Mouse (Mus musculus): ENCODE measurements around the gene Nfia.

The Nfia gene

DNA sequence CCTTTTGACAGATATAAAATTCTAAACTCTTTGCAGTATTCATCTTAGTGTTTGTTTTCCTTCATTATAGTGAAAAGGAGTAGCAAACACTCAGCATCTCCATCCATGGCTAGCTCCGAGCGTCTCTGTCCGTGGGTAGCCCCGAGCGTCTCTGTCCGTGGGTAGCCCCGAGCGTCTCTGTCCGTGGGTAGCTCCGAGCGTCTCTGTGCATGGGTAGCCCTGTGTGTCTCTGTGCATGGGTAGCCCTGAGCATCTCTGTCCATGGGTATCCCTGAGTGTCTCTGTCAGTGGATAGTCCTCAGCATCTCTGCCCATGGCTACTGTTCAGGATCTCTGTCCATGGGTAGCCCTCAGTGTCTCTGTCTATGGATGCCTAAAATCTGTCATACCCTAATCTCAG lies 140.0 kb downstream of the Nfia start:
- DNase-seq (ENCODE audit: low spot score) = no peak

DNA sequence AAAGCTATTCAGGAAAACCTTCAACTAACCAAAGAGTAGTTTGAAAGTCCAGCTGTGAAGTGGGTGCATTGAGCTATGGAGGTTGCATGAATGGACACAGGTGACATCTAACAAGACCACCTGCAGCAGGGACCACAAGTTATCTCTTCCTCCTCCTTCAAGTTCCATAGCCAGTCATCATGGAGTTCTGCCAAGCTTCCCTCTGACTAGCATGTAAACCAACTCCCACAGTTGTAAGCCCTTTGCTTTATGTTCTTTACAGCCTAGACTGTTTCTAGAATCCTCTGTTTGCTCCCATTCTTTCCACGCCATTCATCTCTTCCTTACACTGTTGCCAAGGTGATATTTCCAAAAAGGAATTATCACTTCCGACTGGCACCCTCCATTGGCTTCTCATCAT lies 141.8 kb downstream of the Nfia start:
- DNase-seq (ENCODE audit: low spot score) = no peak

DNA sequence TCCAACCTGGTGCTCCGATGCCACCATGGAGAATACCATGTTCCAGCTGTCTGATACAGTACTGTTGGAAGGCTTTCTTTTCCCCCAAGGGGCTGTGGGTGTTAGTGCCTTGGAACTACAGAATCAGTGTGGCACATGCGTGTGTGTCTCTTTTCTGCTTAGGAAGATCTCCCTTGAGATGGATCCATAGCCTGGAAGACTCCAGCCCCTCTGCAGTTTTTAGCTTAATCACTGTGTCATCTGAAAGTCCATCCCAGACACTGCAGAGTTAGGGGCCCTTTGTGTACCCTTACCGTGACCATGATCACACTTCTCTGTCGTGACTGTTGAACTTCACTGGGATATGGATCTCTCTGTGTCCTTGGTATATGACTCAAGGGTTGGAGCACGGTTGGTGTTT lies 142.2 kb downstream of the Nfia start:
- DNase-seq (ENCODE audit: low spot score) = no peak

DNA sequence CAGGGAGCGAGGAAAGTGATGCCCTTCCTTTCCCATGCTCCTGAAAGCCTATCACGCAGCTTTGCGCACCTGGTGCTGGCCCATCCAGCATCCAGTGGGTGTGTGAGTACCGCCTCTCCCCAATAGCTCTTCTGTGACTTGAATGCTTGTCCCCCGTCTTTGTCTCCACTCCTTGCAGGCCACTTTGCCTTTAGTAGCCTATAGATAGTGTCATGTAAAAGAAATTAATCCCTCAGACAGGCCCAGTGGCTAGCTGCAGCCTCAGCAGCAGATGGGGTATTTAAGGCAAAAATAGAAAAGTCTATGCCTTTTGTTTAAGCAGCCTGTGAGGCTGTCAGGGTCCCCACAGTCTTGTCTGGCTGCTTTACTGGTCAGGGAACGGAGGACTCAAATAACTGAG lies 145.0 kb downstream of the Nfia start:
- no peak for DNase-seq (ENCODE audit: low spot score)

DNA sequence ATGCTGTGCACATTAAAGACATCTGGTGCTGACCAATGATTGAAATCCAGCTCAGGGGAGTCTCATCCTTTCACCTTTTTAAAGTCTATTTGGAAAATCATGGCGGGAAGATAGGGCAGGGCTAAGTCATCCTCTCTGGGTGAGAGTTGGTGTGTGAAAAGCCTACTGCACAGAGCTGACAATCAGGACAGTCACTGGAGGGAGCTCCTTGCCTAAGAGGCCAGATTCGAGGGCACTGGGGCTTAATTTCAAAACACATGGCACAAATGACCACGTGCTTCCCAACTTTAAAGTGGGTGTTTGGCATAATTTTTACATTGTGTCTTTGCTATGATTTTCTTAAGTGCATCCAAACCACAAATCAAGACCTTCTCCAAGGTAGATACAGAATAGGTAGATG lies 146.1 kb downstream of the Nfia start:
- DNase-seq (ENCODE audit: low spot score) = no peak

DNA sequence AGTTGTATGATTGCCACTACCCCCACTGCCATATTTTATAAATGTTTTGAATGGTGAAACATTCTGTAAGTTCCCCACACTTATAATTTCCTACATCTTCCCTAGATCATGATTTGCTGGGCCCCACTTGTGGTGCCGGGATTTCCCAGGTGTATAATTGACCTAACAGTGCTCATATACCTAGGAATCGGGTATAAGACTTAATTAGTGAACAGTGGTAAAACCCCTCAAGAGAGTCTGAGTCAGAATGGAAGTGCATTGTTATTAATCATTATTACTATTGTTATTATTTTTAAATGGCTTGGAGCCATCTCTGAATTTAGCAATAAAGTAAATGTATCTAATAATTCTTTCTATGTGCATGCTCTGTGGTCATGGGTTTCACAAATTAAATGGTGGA lies 147.2 kb downstream of the Nfia start:
- no peak for DNase-seq (ENCODE audit: low spot score)

DNA sequence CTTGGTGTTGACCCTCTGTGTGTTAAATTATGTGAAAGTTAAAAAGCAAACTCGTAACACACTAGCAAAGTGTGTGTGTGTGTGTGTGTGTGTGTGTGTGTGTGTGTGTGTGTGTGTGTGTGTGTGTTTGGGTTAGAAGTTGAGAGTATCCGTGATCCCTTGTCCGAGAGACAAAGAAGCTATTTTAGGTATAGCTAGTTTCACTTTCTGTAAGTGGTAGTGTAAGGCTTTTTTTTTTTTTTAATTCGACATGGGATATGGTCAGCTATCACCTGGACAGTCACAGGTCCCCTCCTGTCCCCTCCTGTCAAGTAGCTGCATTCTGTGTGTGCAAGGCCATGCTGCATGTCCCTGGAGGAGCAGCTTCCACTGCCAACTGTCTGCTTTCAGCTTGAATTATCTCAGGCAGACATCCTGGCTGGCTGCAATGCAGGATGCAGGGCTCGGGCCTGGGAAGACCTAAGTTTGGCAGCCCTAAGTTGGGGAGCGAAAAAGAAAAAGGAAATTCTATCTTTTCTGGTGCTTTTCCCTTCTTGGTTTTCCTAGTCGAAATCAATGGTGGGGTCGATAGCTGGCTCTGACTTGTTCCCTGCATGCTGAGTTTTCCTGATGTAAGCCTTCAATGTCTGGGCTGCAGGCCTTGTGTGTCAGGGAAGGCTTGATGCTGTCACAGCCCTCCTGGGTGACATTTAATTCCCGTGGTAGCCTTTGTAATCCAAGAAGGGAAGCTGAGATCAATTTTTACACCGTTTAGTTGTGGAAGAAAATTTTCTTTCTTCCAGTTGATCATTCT lies 147.9 kb downstream of the Nfia start:
- no peak for DNase-seq (ENCODE audit: low spot score)

DNA sequence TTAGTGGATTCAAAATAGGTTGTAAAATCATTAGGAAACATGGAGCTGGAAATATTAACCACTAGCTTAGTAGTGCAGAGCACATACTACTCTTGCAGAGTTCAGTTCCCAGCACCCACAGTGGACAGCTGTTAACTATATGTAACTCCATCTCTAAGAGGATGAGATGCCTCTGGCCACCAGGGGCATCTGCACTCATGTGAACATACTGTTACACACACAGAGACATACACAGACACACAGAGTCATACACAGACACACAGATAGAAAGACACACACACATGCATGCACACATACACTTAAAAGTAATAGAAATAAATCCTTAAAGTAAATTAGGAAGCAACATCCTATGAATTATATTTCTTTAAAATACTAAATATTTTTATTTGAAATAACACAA lies 149.1 kb downstream of the Nfia start:
- DNase-seq (ENCODE audit: low spot score) = no peak

DNA sequence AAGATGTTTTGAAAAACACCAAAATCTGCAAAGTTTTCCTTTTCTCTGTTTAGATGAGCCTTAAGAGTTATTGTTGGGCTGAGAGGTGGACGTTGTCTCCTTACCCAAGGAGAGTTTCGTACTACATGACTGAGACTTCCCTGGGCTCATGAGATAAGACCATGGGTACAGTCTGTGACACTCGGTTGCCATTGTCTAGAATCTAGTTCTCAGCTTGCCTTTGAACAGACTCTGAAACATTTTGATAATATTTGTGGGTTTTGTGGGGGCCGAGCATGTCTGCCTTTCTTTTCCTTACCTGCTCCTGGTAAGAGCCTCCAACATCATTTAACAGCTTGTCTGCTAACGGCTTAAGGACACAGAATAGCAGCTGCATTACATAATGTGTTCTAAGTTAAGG lies 150.7 kb downstream of the Nfia start:
- DNase-seq (ENCODE audit: low spot score) = peak; percentile 44

DNA sequence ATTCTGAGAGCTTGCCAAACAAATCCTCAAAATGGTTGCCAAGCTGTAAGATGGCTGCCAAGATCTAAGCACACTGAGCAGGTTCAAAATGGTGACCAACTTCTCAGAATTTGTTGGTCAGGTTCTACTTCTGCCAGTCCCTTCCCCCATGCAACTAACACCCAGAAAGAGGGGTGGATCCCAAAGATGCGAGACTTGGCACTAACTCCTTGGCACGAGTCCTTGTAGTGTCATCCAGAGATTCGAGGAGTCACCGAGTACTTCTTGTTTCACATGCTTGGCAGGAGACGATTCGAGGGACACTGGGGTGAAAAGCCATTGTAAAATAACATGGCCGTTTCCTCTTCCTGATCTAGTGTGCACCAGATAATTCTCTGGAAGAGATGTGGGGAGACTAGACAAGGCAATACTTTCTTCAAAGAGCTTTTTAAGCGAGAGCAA lies 151.4 kb downstream of the Nfia start:
- no peak for DNase-seq (ENCODE audit: low spot score)

DNA sequence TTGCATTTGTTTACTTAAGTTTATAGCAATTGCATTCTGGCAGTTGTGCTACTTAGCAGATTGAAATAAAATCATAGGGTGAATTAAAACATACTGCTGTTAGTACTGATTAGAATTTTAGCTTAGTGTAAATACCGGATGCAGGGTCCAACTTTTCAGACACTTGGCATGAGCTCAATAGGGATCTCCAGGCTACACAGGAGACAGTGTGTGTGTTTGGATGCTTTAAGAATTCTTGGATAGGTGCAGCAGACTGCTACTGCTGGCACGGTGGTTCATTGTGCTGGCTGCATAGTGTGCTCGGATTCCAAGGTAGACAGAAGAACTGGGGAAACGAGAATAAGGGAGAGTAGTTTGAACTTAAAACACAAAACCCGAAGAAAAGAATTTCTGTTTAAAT lies 151.9 kb downstream of the Nfia start:
- no peak for DNase-seq (ENCODE audit: low spot score)

DNA sequence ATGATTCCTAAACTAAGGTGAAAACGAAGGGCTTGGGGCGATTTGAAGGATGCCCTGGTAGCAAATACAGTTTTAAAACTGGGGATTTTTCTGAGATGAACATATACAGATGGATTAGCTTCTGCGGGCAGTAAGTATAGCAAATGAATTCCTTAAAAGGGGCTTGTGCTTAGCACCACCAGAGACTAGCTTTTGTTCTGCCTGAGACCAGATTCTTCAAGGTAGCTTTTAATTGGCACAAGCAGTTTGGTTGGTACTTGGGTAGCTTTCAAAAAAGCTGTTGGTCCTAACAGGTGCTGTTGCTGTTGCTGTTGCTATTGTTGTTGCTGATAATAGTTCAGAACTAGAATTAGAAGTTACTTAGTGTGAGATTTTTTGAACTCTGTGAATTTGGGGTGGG lies 152.3 kb downstream of the Nfia start:
- no peak for DNase-seq (ENCODE audit: low spot score)

DNA sequence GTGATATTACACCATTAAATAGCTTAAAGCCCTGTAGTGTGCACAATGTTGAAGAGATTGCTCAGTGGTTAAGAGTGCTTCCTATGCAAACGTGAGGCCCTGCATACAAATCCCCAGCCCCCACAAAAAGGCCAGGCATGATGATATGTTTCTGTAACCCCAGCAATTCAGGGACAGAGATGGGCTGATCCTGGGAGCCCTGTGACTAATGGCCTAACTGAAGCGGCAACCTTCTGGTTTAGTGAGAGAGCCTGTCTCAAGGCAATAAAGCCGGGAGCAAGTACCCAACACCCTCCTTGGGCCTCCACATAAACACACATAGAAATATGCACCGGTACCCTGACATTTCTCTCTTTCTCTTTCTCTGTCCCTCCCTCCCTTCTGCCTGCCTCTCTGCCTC lies 153.1 kb downstream of the Nfia start:
- DNase-seq (ENCODE audit: low spot score) = no peak

DNA sequence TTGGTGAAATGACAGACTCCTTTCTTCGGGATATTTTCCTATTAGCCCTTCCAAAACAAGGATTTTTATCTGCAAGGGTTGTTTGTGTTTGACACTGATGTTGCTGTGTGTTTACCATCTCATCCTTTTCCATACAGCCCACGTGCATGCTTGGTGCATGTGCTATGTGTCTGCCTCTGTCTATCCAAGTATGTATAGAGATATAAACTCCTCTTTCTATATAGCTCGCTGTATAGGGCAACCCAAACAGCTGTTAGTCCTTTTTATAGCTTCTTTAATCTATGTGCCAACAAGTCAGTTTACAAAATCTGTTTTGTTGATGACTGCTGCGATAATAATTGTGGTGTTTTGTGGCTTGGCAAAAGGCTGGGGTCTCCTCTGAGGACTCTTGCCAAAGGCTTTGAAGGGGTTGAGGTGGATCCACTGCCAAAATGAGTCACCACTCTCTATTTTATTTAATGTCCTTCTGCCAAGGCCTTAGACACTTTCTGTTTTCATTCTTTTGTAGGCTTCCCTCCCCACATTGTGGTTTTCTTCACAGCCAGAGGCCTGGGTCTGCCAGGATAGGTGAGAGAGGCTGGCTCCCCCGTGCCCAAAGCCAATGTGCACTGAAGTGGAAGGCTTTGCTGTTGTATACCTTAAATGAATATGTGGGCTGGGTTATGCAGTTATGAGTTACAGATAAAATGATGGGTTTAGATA lies 154.2 kb downstream of the Nfia start:
- no peak for DNase-seq (ENCODE audit: low spot score)

DNA sequence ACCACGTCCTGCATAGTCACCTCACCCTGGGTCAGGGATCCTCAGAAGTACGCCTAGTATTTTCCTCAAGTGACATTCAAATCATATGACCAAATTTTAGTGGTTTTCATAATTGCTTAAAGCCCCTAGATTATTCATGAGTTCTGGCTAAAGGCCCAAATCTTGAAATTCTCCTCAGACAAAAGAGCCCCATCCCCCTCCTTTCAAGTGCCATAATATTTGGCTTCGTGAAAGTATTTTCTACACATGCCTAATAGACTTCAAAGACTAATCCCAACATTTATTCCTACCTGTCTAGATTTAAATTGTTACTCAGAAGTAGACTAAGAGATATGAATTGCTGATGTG lies 154.7 kb downstream of the Nfia start:
- no peak for DNase-seq (ENCODE audit: low spot score)

DNA sequence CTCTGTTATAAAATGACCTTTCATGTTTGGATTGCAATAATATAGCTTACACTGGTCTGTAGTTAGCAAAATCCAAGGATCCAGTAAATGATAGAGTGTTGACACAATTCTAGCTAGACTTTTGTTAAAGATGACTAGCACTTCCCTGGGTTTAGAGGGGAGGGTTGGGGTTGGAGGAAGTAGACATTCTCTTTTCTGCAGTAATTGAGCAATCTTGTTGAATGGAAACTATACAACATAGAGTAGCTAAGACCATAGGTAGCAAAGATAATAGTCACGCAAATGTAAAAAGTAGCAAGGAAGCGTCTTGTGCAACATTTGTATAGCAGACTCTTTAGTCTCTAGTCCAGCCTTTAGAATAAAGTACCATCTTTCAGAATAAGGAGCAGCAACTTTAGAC lies 163.8 kb downstream of the Nfia start:
- no peak for DNase-seq (ENCODE audit: low spot score)

DNA sequence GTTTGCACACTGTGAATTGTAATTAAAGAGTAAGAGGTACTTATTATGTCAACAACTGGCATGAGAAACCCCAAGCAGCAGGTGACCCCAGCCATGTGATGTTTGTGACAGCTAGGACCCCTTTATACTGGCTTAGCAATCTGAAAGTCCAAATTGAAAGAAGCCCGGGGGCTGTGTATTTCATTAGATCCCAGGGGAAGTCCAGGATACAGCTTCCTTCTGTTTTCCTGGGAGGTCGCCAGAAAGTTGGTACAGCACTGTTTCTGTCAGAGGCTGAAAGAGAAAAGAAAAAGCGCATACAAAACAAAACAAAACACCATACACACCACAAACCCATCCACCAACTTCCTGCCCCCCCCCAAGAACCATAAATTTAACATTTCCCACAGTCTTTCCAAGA lies 164.4 kb downstream of the Nfia start:
- DNase-seq (ENCODE audit: low spot score) = no peak

DNA sequence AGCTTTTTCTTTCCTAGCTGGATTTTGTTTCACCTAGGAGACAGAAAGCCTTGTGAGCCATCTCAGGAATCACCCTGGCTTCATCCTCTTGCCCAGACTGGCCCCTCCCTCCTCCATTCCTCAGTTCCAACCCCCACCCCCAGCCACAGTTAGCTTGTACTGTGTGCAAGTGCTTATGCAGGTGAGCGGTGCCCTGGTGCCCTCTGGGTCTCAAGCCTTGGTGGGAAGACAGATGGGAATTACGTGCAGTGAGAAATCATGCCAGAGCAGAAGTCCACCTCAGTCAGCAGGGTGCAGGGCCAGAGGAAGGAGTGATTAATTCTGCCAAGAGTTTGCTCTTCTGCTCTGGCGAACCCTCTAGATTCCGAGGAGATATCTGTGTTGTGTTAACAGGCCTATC lies 167.0 kb downstream of the Nfia start:
- no peak for DNase-seq (ENCODE audit: low spot score)

DNA sequence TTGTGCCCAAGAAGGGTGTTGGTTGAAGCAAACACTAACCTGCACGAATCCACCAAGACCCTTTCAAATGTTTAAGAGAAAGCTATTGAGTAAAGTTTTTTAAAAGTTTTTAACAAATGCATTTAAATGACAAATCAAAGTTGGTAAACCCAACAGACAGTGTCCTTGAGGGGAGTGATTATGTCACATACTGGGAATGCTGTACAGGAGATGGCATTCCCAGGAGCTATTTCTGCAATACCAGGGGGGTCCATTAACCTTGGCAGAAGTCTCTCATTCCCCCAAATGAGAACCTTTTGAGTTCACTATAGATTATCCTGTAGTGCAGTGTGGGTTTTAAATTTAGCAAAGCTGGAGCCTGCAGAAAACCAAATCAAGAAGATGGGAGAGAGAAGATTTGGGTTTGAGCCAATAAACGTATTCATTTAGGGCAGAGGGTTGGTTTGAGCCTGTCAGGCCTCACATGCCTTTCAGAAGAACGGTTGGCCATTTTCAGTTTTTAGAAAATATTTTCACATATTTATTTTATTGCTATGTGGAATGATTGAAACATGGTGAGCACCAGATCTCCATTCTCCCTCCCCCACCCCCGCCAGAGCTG lies 167.5 kb downstream of the Nfia start:
- DNase-seq (ENCODE audit: low spot score) = no peak

DNA sequence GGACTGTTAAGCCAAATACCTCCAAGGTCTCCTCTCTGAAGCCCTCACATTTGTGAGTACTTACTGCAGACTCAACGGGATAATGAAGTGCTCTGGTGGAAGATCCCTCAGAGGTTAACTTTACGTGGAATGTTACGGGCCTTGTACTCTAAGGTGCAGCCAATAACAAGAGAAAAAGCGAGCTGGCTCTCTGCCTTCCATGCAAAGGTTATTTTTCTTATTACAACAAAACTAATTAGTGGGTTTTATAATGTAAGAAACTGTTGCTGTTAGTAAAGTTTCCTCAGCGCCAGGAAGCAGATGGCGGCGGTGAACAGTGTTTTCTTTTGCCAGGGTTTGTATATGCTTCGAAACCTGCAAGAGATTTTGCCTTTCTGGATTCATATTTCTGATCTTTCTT lies 169.1 kb downstream of the Nfia start:
- no peak for DNase-seq (ENCODE audit: low spot score)

DNA sequence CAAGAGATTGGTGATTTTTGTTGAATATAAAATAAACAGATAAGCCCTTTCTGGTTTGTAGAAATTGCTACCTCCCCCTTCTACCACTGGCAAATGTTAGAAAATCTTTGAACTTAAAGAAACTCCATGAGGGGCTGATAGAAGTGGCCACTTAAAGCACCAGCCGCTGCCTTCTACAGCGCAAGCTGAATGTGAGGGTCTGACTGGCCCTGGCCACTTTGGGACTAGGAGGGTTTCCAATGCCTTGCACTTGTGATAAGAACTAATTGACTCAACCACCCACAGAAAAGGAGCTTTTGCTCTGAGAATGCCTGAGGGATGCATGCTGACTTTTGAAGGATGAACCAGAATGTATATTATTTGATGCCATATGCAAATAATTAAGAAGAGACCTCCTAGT lies 171.8 kb downstream of the Nfia start:
- DNase-seq (ENCODE audit: low spot score) = no peak

DNA sequence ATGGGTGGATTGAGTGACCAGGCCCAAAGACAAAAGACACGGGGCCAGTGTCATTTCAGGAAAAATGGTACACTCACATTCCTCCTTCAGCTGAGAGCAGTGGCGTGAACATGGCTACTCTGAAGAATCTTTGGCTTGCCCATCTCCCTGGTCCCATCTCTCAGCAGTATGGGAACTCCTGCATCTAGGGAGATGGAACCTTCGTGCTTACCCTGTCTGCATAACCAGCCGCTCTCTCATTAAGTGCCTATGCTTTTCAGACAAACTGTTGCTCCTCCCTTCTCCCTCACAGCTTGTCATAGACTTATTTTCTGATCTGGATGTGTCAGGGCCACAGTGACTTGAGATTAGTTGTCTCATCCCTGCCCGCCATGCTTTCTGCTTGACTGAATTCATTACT lies 174.9 kb downstream of the Nfia start:
- DNase-seq (ENCODE audit: low spot score) = no peak

DNA sequence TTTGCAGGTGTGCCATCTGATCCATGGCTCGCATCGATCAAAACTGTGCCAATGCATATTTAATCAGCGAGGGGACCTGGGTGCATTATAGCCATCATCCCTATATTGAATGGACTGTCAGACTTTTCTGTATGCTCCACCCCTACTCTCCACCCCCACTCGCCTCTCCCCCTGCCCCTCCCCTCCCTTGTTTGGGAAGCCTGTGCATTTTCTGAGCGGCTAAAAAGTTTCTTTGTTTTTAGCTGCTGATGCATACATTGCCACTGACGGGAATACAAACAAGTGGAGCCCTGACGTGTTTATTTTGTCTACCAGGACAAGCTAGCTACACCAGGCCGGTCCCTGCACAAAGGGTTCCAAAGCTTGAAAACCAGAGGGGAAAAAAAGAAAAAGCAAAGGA lies 175.7 kb downstream of the Nfia start:
- DNase-seq (ENCODE audit: low spot score) = no peak
